Mouse (Mus musculus) erythroblast, embryonic 14.5 days (primary cell): ENCODE results near the gene Pilra.

Experiments
- GATA1 ChIP-seq: IDR thresholded peaks from 2 replicates; pipeline ENCODE4 v1.6.1; 2012; ENCODE audit warnings: low read length, inconsistent platforms, mixed read lengths
- TAL1 ChIP-seq: IDR thresholded peaks from 3 replicates; pipeline ENCODE4 v1.6.1; 2012; ENCODE audit warnings: low read length, inconsistent platforms, mixed read lengths

- TF ChIP-seq TAL1: no peak
- no peak for TF ChIP-seq GATA1
Observed at GRCm38 (mm10) chr5:137776408-137776918, 59.6 kb downstream of the Pilra start.
